Mouse (Mus musculus) cerebellum, adult 2 months (tissue): ENCODE measurements around the gene Gm49383.

Experiments used
- CTCF ChIP-seq: fragments of 200-500 bp; IDR thresholded peaks from 2 replicates; pipeline ENCODE4 v1.5.1; 2011; ENCODE audit warnings: low read depth, mild to moderate bottlenecking, control low read depth, low read length, moderate library complexity, borderline replicate concordance; ENCODE audit not compliant: insufficient read depth
- POLR2A ChIP-seq: fragments of 200-500 bp; IDR thresholded peaks from 2 replicates; pipeline ENCODE4 v1.6.1; 2011; ENCODE audit warnings: low read length, control low read depth, borderline replicate concordance; ENCODE audit not compliant: insufficient read depth

GRCm38 (mm10) chr12:69208520-69208919, 11.6 kb upstream of the Gm49383 start:
- TF ChIP-seq CTCF (no peak), POLR2A (no peak)
